Mouse (Mus musculus) Patski (cell line): ENCODE measurements at regions not wholly inside any gene's neighbourhood (a gene's known extent, or its start where the extent isn't known, plus 50 kb on each side); places are given as distances from the start of the nearest gene placed in this dataset.

Experiments
- ATAC-seq: fragments of 100-300 bp; one replicate; pipeline ENCODE4 v1.8.0; 2021
- CTCF ChIA-PET: fragments of 350-600 bp; sonication (Branson Sonifier 250); formaldehyde crosslinking; loops from one replicate; lab custom pipeline; 2022; ENCODE audit warnings: inconsistent platforms; lab: Charles Lee
- POLR2A ChIA-PET: fragments of 350-600 bp; sonication (Branson Sonifier 250); formaldehyde crosslinking; loops from one replicate; lab custom pipeline; 2022; ENCODE audit warnings: antibody characterized with exemption, inconsistent platforms; lab: Charles Lee
- DNase-seq: peaks from one replicate; pipeline ENCODE4 v3.0.0-alpha.2; 2011; ENCODE audit warnings: low read depth, low spot score
- H3K27me3 ChIP-seq: fragments of 371-371 bp; one replicate; pipeline ENCODE4 v1.5.1; 2021
- CTCF ChIP-seq: fragments of 100-300 bp; IDR thresholded peaks from one replicate; pipeline ENCODE4 v1.5.1; 2021
- in situ Hi-C: fragments of 300-500 bp; cut with MboI; formaldehyde crosslinking; loops from 3 replicates; pipeline ENCODE4 v1.11.1; 2018; ENCODE audit warnings: low pct_unique_long_range_greater_than_20kb, mixed read lengths

- no peaks in the 10 kb centered on the region for H3K27me3 ChIP-seq
- DNase-seq (no peak), ATAC-seq (no peak)
- CTCF ChIA-PET = interaction anchor here (0.9 to 1.0 kb wide), 2 partner anchors 9 to 1552 kb away, joined by 3 read pairs; no protein-coding TSS in a partner anchor
- POLR2A ChIA-PET = interaction anchor here (0.7 kb wide), 1 partner anchor 76 kb away, joined by 3 read pairs; no protein-coding TSS in a partner anchor
- in situ Hi-C loops = no loop called here
- TF ChIP-seq CTCF = no peak
Observed at GRCm38 (mm10) chr3:148572493-148572892, 417.9 kb downstream of the Adgrl2 start.

GRCm38 (mm10) chr3:148564716-148565115 lies 425.6 kb downstream of the Adgrl2 start:
- CTCF ChIA-PET = interaction anchor here (1.1 to 1.8 kb wide), 4 partner anchors 16 to 163 kb away, joined by 3 to 5 read pairs (median 4); no protein-coding TSS in a partner anchor
- H3K27me3 ChIP-seq = no peaks in the 10 kb centered on the region
- no peak for ATAC-seq
- POLR2A ChIA-PET = no interaction called here
- DNase-seq = no peak
- in situ Hi-C loops = no loop called here
- TF ChIP-seq CTCF = no peak

DNA sequence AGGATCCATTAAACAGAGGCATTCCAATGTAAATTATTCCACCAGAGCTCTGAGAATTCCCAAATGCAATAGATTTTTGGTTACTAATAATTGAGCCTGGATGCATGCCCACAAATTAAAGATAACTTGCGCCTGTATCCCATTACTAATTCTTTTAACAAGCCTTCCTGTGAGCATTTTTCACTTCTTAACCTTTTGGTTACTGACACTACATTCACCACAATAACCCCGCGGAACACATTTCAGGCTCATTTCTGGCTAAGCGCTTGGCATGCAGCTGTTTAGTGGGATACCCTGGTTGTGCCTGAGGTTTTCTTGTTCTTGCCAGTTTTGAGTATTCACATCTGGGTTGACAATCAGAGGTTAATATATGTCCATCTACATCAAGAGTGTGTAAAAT lies 429.1 kb downstream of the Adgrl2 start:
- in situ Hi-C loops = no loop called here
- no peaks in the 10 kb centered on the region for H3K27me3 ChIP-seq
- no peak for DNase-seq
- no peak for TF ChIP-seq CTCF
- ChIA-PET CTCF (interaction anchor here (0.7 kb wide), 1 partner anchor 10 kb away, joined by 3 read pairs; no protein-coding TSS in a partner anchor), POLR2A (no interaction called here)
- ATAC-seq = no peak

- CTCF ChIA-PET = interaction anchor here (0.7 to 1.5 kb wide), 2 partner anchors 9 to 173 kb away, joined by 3 read pairs; no protein-coding TSS in a partner anchor
- H3K27me3 ChIP-seq = no peaks in the 10 kb centered on the region
- in situ Hi-C loops = no loop called here
- DNase-seq = no peak
- POLR2A ChIA-PET = no interaction called here
- TF ChIP-seq CTCF = no peak
- no peak for ATAC-seq
Observed at GRCm38 (mm10) chr3:148559752-148560460, 430.4 kb downstream of the Adgrl2 start.

DNA sequence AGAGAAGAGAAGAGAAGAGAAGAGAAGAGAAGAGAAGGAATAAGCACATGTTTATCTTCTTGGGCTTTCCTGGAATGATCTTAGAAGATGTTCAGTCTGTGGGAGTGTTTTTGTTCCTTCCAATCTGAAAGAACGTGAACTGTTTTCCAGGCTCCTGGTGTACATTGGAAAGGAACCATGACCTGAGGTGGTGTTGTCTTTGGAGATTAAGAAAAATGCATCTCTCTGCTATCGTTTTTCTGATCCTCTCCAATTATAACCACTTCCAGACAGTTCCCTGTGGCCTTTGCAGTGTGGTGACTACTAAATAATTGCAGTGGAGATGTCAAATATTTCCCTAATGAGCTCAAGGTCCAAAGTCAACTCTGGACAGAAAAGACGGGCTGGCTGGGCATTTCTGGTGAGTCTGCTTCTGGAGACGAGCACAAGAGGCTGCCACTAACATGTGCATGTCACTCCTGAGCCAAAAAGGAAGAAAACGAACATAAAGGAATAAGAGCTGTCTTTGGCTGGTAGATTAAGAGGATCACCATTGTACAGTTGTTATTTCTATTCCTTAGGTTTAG lies 431.7 kb downstream of the Adgrl2 start:
- TF ChIP-seq CTCF = no peak
- DNase-seq (no peak), ATAC-seq (no peak)
- H3K27me3 ChIP-seq = no peaks in the 10 kb centered on the region
- CTCF ChIA-PET = interaction anchor here (1.1 to 1.6 kb wide), 4 partner anchors 12 to 174 kb away, joined by 3 read pairs; no protein-coding TSS in a partner anchor
- POLR2A ChIA-PET = no interaction called here
- in situ Hi-C loops = no loop called here

GRCm38 (mm10) chr3:148555324-148555723 lies 435.0 kb downstream of the Adgrl2 start:
- H3K27me3 ChIP-seq = no peaks in the 10 kb centered on the region
- no peak for ATAC-seq
- in situ Hi-C loops = no loop called here
- ChIA-PET POLR2A (no interaction called here), CTCF (interaction anchor here (1.3 to 2.4 kb wide), 2 partner anchors 11 to 16 kb away, joined by 3 to 5 read pairs; no protein-coding TSS in a partner anchor)
- TF ChIP-seq CTCF = no peak
- DNase-seq = no peak

DNA sequence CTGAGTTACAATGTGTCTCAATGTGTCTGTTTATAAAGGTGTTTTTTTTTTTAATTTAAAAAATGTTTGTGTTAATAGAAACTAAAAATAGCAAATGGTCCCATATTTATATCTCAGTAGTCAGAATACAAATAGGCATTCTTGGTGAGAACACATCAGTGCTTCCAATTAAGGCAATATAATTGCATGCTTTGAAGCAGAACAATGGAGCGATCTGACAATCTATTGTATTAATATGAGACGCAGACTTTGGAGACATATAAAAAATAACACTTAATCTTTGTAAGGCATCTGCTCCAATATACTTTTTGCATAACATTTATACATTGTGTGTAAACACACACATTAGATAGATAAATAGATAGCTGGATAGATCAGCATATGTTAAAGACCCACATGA lies 439.6 kb downstream of the Adgrl2 start:
- H3K27me3 ChIP-seq = no peaks in the 10 kb centered on the region
- no peak for DNase-seq
- no peak for TF ChIP-seq CTCF
- no peak for ATAC-seq
- ChIA-PET POLR2A (interaction anchor here (0.7 kb wide), 1 partner anchor 489 kb away, joined by 3 read pairs; no protein-coding TSS in a partner anchor), CTCF (interaction anchor here (1.0 to 2.2 kb wide), 3 partner anchors 9 to 19 kb away, joined by 3 to 5 read pairs (median 4); no protein-coding TSS in a partner anchor)
- in situ Hi-C loops = no loop called here

GRCm38 (mm10) chr3:148544929-148545328 lies 445.4 kb downstream of the Adgrl2 start:
- in situ Hi-C loops = no loop called here
- no peak for TF ChIP-seq CTCF
- H3K27me3 ChIP-seq = no peaks in the 10 kb centered on the region
- ChIA-PET CTCF (interaction anchor here (0.8 to 1.2 kb wide), 3 partner anchors 10 to 97 kb away, joined by 3 read pairs; no protein-coding TSS in a partner anchor), POLR2A (no interaction called here)
- ATAC-seq (no peak), DNase-seq (no peak)

- ChIA-PET CTCF (interaction anchor here (1.2 to 1.3 kb wide), 2 partner anchors 12 to 34 kb away, joined by 3 to 4 read pairs; no protein-coding TSS in a partner anchor), POLR2A (no interaction called here)
- in situ Hi-C loops = no loop called here
Observed at GRCm38 (mm10) chr3:148542217-148542616, 448.1 kb downstream of the Adgrl2 start.

DNA sequence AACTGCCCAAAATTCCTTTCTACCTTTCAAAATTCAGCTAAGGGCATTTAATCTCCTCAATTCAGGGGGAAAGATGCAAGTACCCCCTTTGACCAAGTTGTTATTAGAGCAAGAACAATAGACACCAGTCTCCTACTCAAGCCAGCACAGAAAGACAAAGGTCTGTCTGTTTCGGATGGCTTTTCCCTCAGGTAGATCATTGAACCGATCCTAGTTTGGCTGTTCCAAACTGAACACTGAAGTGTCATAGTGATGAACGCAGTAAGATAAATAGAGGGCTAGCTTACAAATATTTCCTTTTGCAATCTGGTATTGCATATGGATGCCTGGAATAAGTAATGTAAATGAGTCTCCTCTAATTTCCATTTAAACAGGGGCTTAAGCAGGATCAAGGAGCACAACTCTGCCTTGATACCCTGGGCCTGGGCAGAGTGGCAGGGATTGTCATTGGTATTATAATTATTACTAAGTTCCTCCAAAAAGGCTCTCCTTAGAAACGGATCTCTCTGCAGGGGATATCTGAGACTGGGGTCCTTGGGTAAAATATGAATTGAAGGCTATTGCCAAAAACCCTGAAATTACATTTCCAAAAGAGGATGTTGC lies 452.6 kb downstream of the Adgrl2 start:
- TF ChIP-seq CTCF = no peak
- no peaks in the 10 kb centered on the region for H3K27me3 ChIP-seq
- CTCF ChIA-PET = interaction anchor here (1.6 kb wide), 1 partner anchor 8 kb away, joined by 3 read pairs; no protein-coding TSS in a partner anchor
- no peak for DNase-seq
- POLR2A ChIA-PET = interaction anchor here (1.0 kb wide), 1 partner anchor 12 kb away, joined by 3 read pairs; no protein-coding TSS in a partner anchor
- in situ Hi-C loops = no loop called here
- ATAC-seq = no peak

More at GRCm38 (mm10) chr3:148542217-148542616, 448.1 kb downstream of the Adgrl2 start:
- TF ChIP-seq CTCF = no peak
- DNase-seq = no peak
- no peak for ATAC-seq
- no peaks in the 10 kb centered on the region for H3K27me3 ChIP-seq
